Mouse (Mus musculus) heart, postnatal 10 days (tissue): ENCODE measurements around the gene Klhl5. TPM values are rescaled to one million over a fixed set of nuclear protein-coding genes. Genes with fewer than 3 reads are reported as not detected.

Source experiments
- DNase-seq, 2 experiments: peaks; one replicate each; pipeline ENCODE4 v3.0.0; 2021
- intact Hi-C: fragments of 180-260 bp; cut with DNase I; formaldehyde crosslinking; loops from one replicate; pipeline ENCODE4 v1.15.1; 2025
- total RNA-seq, 2 experiments: library from RNA; stranded (reverse); gene quantifications; 2 replicates each; pipeline ENCODE4 v1.2.3; 2021

Gene Klhl5
- total RNA-seq: 10 to 100 TPM; 20.8 to 21.1 TPM

GRCm38 (mm10) chr5:65106876-65107772 lies at the start of gene Klhl5:
TSS of gene Klhl5 (plus strand) at chr5:65107539.
- DNase-seq: peak; percentile 92 to 94
- intact Hi-C loops: loop anchor here (5.0 kb wide), 1 partner anchor 50 kb away; no protein-coding TSS in a partner anchor

GRCm38 (mm10) chr5:65057596-65057995 lies 49.7 kb upstream of the Klhl5 start:
- intact Hi-C loops: no loop called here
- no peak for DNase-seq

GRCm38 (mm10) chr5:65059806-65060205 lies 47.5 kb upstream of the Klhl5 start:
- no peak for DNase-seq
- intact Hi-C loops: no loop called here

GRCm38 (mm10) chr5:65062236-65062635 lies 45.1 kb upstream of the Klhl5 start:
- intact Hi-C loops: no loop called here
- DNase-seq: no peak

GRCm38 (mm10) chr5:65063266-65063665 lies 44.1 kb upstream of the Klhl5 start:
- intact Hi-C loops: no loop called here
- DNase-seq: no peak

- no peak for DNase-seq
- intact Hi-C loops: no loop called here
Measured at GRCm38 (mm10) chr5:65068166-65068565, 39.2 kb upstream of the Klhl5 start.

GRCm38 (mm10) chr5:65069872-65070271 lies 37.5 kb upstream of the Klhl5 start:
- intact Hi-C loops: loop anchor here (10.0 kb wide), 1 partner anchor 175 kb away; no protein-coding TSS in a partner anchor
- DNase-seq: no peak

GRCm38 (mm10) chr5:65071689-65072118 lies 35.6 kb upstream of the Klhl5 start:
- intact Hi-C loops: loop anchor here (10.0 kb wide), 1 partner anchor 173 kb away; no protein-coding TSS in a partner anchor
- DNase-seq: no peak

- DNase-seq: no peak
- intact Hi-C loops: loop anchor here (10.0 kb wide), 1 partner anchor 172 kb away; no protein-coding TSS in a partner anchor
Measured at GRCm38 (mm10) chr5:65073247-65073646, 34.1 kb upstream of the Klhl5 start.

- intact Hi-C loops: loop anchor here (5.0 to 10.0 kb wide), 2 partner anchors 138 to 170 kb away; no protein-coding TSS in a partner anchor
- DNase-seq: peak; percentile 40 to 46
Measured at GRCm38 (mm10) chr5:65074693-65075092, 32.6 kb upstream of the Klhl5 start.

- peak in 1 of 2 experiments; percentile 15 for DNase-seq
- intact Hi-C loops: loop anchor here (5.0 to 10.0 kb wide), 2 partner anchors 136 to 169 kb away; no protein-coding TSS in a partner anchor
Measured at GRCm38 (mm10) chr5:65076087-65076486, 31.3 kb upstream of the Klhl5 start.

- intact Hi-C loops: loop anchor here (5.0 to 10.0 kb wide), 2 partner anchors 136 to 168 kb away; no protein-coding TSS in a partner anchor
- DNase-seq: no peak
Measured at GRCm38 (mm10) chr5:65076748-65077147, 30.6 kb upstream of the Klhl5 start.

- DNase-seq: no peak
- intact Hi-C loops: loop anchor here (5.0 to 10.0 kb wide), 2 partner anchors 134 to 167 kb away; no protein-coding TSS in a partner anchor
Measured at GRCm38 (mm10) chr5:65078081-65078480, 29.3 kb upstream of the Klhl5 start.

GRCm38 (mm10) chr5:65079881-65080280 lies 27.5 kb upstream of the Klhl5 start:
- DNase-seq: peak in 1 of 2 experiments; percentile 26

GRCm38 (mm10) chr5:65081836-65082235 lies 25.5 kb upstream of the Klhl5 start:
- DNase-seq: no peak
- intact Hi-C loops: no loop called here

More at GRCm38 (mm10) chr5:65079881-65080280, 27.5 kb upstream of the Klhl5 start:
- intact Hi-C loops: loop anchor here (5.0 to 10.0 kb wide), 2 partner anchors 132 to 165 kb away; no protein-coding TSS in a partner anchor

- peak; percentile 61 to 63 for DNase-seq
- intact Hi-C loops: no loop called here
Measured at GRCm38 (mm10) chr5:65086522-65086921, 20.8 kb upstream of the Klhl5 start.

- DNase-seq: no peak
Measured at GRCm38 (mm10) chr5:65089707-65090106, 17.6 kb upstream of the Klhl5 start.

GRCm38 (mm10) chr5:65091184-65091858 lies 16.0 kb upstream of the Klhl5 start:
- intact Hi-C loops: no loop called here

More at GRCm38 (mm10) chr5:65089707-65090106, 17.6 kb upstream of the Klhl5 start:
- intact Hi-C loops: no loop called here

GRCm38 (mm10) chr5:65091921-65092320 lies 15.4 kb upstream of the Klhl5 start, which contains the start of gene Tmem156:
TSS of gene Tmem156 (minus strand) at chr5:65092132.
- no peak for DNase-seq
- intact Hi-C loops: no loop called here

More at GRCm38 (mm10) chr5:65091184-65091858, 16.0 kb upstream of the Klhl5 start:
- DNase-seq: no peak

- intact Hi-C loops: no loop called here
- DNase-seq: no peak
Measured at GRCm38 (mm10) chr5:65093769-65094168, 13.6 kb upstream of the Klhl5 start.
